Mouse (Mus musculus): ENCODE results near the gene Gm20388.
"Not testable (repeated sequence)": the region's sequence is repeated elsewhere in the genome, so short reads cannot be mapped to it uniquely, and the experiment has no call there.

Gene Gm20388

DNA sequence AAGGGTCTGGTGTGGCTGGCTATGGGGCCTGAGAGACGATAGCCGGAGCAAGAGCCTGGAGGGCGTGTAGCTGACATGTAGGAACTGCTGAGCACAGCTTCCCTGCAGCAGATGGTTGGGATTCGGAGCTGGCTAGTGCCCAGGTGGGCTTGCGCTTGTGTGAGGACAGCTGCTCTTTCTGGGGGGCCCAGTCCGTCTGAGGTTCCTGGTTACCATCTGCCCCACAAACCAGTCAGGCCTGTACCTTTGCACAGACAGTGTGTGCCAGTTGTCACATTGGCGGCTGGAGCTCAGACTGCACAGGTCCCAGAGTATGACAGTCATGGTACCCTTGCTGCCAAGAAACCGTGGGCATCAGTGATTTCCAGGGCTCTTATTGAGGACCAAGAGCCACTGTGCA lies 2397.2 kb downstream of the Gm20388 start:
- no peak for DNase-seq (ENCODE audit: low spot score)

DNA sequence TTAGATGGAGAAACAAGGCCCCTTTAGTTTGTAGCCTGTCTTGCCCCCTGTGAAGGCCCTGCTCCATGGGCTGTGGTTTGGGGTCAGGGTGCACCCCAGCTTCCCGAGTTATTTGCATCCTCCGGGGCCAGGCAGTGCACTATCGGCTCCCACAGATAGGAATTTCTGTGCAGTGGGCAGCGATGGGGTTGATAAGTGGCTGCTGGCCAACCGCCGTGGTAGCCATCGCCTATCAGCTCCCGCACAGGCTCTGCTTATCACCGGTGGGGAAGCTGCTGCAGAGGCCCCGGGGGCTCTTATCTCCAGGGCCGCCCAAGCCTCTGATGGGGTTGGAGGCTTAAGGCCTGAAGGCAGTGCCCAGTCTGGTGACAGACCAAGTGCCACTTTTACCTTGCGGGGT lies 2398.6 kb downstream of the Gm20388 start:
- DNase-seq (ENCODE audit: low spot score): no peak

DNA sequence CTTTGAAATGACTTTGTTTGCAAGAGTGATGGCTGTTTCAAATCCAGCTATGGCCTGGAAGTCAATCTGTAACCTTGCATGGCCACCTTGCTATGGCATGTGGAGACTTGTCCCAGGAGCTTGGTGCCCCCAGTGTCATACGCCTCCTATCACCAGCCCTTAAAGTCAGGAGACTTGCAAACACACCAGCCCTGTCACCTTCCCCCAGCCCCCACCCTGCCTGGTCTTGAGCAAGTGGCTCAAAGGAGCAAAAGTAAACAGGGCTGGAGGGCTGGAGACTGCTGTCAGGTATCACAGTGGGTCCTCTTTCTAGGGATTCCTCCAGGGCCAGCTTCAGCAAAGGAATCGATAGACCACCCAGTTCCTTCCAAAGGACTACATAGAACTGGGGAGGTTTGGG lies 2400.5 kb downstream of the Gm20388 start:
- no peak for DNase-seq (ENCODE audit: low spot score)

DNA sequence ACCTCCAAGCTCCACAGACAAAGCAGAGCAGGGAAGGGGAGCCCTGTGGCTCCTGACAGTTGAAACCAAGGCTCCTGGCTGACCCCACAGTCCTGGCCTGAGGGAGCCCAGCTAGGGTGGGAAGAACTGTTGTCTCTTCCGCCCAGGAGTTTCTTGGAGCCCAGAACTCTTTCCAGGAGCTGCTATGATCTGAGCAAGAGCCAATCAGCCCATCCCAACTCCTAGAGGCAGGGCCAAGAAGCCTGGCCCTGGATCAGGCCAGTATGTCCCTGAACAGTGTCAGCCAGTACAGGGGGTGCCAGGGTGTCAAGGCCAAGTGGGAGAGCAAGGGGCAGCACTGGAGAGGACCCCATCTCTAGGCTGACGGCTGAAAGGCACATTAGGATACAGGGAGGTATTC lies 2401.9 kb downstream of the Gm20388 start:
- no peak for DNase-seq (ENCODE audit: low spot score)

DNA sequence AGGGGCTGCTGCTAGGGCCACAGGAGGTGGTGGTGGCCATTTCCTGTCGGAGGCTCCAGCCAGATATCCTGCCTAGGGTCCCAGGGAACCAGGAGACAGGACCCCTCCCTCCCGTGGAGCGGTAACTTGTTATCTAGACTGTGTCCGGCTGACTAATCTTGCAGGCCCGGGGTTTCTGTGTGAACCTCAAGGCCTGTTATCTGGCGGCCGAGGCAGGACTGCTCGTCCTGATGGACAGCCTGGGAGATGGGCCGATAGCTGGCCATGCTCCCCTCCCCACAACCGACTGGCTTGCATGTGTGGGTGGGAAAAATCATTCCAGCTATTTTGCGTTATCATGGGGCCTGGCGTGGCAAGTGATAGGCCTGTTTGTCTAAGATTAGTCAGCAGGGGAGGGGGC lies 2402.7 kb downstream of the Gm20388 start:
- no peak for DNase-seq (ENCODE audit: low spot score)

DNA sequence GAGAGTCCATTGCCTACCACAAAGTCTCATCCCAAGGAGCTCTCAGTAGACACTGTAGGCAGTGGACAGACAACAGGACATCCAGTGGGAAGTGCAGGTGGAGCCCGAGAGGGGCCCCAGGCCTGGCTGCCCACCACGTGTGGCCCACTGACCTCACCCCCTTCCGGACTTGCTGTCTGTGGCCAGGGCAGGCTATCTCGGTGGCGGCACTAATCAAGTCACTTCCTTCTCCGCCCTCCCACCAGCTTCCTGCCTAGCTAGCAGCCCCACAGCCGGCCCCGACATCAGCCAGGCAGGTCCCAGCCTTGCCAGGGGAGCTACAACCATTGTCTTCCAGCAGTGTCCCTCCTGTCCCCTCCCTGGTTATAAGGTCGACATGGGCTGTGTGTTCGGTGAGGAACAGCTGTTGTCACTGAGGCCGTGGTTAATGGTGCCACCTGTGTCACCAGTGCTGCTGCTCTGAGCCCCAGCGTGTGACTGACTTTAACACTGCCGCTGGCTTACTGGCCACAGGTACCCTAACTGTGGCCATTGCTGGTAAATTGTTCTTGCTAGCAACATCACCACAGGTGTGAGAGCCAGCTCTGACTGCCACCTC lies 2404.4 kb downstream of the Gm20388 start:
- no peak for DNase-seq (ENCODE audit: low spot score)

DNA sequence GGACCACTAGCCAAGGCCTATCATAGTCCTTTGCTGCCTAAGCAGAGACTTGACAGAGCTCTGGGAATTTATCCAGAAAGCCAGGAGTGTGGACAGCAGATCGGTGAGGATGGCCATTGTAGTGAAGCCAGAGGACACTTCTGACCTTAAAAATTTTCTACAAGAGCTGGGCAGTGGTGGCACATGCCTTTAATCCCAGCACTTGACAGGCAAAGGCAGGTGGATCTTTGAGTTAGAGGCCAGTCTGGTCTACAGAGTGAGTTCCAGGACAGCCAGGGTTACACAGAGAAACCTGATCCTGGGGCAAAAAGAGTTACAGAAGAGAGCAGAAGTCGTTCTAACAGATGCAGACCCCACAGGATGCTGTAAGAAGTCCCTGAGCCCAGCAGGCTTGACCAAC lies 2405.8 kb downstream of the Gm20388 start:
- DNase-seq (ENCODE audit: low spot score): no peak

DNA sequence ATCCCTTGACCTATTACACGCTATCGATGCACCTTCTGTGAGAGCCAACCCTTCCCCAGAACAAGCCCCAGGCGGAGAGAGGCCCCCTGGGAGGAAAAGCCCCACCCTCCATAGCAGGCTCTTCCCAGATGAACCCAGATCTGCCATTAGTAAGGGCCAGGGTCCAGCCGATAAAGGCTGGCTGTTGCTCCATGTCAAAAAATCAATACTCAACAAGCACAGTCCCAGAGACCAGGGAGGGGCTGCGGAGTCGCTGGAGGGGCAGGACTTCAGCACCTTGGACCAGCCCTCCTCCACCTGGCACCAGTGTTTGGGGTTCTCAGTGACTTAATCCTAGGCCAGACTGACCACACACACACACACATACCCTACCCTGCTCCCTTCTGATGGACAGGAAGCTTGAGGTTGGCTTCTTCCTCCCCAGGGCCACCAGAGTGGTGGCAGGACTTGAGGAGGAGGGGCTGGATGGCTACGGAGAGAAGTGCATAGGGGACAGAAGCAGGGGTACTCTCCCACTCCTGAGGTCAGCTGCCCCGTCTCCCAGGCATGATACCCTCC lies 2407.4 kb downstream of the Gm20388 start:
- no peak for DNase-seq (ENCODE audit: low spot score)

DNA sequence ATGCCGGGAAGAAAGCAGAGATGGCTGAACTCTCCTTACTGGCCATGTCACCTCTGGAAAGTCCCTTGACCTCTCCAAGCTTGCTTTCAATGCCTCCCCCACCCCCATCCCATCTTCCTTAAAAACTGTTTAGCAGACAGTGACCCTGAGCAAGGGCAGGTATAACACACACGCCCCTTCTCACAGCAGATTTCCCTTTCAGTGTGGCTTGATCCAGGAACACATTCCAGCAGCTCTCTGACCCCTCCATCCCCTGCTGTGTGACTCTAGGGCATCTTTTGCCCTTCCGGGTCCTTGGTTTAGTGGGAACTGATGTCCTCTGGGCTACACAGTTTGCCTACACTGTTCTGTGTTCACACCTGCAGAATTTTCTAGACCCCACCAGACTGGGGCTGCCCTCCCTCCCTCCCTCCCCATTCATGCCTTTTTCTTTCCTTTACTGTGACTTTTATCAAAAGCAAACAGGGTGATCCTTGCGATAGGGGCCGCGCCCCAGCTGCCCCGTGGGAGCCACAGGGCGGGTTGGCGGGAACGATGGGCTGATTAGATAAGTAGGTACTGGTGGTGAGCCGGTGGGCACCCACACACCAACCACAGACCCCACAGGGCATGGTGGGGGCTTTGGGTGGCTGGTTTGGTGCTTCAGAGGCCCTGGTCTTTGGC lies 2408.5 kb downstream of the Gm20388 start:
- DNase-seq (ENCODE audit: low spot score): no peak

DNA sequence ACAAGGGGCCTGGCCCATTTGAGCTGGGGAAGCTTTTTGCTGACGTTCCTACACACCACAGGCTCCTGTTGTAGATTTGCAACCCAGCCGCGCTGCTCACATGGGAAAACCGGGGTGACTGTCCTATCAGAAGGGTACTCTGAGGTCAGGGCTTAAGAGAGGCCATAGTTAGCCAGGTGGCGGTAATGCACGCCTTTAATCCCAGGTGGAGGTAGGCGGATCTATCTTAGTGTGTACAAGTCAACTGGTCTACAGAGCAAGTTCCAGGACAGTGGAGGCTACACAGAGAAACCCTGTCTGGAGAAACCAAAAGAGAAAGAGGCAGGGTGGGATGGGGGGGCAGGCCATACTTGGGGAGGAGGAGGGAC lies 2409.1 kb downstream of the Gm20388 start:
- no peak for DNase-seq (ENCODE audit: low spot score)

DNA sequence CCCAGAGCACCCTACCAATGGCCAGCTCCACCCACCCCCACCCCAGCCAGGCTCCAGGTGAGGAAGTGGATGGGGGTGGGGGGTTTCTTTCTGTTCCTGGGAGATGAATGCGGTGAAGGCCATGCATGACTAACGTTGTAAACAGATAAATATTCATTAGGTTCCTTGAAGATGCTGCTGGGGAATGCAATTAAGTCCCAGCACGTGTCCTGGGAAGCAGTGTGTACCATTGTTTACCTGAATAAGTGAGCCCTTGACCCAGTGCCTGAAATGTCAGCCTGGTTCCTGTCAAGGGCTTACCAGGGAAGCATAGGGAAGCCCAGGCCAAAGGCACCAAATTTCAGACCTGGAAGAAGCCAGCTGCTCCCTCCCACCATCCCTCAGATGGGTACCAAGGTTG lies 2409.9 kb downstream of the Gm20388 start:
- no peak for DNase-seq (ENCODE audit: low spot score)

DNA sequence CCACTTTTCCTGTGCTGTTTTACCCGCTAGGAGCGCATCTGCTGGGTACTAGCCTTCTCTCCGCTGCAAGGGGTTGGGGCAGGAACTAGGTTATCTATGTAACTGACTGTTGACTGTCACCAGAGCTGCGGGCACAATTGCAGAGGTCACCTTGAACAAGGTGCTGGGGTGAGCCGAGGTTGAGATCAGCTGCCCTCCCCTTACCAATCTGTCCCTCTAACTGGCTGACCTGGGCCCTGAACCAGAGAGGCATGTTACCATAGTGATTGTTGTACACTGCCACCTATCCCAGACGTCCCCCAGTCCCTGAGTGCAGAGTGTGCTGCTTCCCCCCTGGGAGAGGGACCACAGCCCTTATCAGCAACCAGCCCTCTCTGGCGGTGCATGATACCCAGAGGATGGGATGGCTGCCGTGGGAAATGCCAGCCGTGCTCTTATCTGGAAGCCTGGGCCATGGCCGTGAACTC lies 2410.8 kb downstream of the Gm20388 start:
- DNase-seq (ENCODE audit: low spot score): no peak

DNA sequence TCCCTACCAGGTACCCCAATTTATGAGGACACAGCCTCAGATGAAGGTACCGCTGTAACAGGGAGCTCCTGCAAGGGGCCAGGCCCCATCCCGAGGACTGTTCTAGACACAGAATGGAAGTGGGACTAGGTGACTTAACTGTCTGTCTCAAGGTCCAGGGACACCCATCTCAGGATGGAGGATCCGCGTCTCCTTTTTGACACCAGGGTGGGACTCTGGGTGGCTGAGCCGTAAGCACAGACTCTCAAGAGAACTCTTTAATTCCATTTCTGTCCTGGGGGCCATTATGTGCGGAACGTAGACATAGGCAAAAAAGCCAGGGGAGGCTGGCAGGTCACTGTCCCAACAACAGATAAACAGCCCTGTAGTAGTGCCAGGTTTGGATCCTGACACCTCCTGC lies 2411.5 kb downstream of the Gm20388 start:
- no peak for DNase-seq (ENCODE audit: low spot score)

DNA sequence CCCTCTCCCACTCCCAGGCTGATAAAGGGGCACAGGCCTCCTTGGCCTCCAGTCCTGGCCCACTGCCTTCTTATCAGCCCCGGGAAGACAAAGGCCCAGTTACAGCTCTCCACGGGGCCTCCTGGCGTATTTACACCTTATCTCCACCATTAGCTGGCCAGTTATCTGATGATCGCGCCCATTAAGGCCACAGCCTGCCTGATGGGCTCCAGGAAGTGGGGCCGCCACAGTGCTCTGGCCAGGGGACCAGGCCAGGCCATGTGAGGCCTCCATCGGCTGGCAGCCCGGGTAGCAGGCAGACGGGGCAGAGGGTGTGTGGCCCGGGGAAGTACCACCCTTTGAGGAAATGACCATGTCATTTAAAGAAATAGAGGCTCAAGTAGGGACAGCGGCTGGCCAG lies 2412.2 kb downstream of the Gm20388 start:
- no peak for DNase-seq (ENCODE audit: low spot score)

DNA sequence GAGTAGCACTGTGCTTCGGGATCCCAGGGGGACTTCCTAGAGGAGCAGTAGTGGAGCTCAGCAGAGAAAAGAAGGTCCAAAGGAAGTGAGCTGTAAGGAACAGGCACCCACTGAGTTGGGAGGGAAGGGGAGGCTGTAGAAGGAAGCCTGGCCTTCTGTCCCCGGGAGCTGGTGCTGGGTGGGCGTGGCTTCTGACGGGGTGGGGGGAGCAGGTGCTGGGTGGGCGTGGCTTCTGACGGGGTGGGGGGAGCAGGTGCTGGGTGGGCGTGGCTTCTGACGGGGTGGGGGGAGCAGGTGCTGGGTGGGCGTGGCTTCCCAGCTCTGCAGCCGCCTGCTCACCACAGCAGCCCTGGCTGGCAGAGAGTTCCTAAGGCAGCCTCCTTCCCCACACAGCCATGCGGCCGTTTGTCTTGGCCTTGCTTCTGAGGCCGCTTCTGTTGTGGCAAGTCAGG lies 2413.3 kb downstream of the Gm20388 start:
- DNase-seq (ENCODE audit: low spot score): not testable (repeated sequence)

DNA sequence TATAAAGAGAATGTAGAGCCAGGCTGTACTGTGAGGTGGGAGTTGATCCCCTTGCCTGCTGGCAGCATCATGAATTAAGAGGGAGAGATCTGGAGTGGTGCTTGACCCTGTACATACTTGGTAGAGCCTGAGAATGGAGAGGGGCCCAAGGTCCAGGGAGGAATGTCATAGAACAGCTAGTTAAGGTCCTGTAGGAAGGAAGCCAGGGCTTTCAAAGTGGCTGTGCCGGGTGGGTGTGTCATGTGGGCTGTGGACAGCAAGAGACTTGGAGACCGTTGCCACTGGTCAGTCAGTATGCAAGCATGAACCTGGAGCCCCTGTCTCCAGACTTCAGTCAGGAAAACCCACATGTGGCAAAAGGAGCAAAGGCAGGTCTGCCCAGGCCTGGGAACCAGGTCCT lies 2414.6 kb downstream of the Gm20388 start:
- DNase-seq (ENCODE audit: low spot score): no peak

DNA sequence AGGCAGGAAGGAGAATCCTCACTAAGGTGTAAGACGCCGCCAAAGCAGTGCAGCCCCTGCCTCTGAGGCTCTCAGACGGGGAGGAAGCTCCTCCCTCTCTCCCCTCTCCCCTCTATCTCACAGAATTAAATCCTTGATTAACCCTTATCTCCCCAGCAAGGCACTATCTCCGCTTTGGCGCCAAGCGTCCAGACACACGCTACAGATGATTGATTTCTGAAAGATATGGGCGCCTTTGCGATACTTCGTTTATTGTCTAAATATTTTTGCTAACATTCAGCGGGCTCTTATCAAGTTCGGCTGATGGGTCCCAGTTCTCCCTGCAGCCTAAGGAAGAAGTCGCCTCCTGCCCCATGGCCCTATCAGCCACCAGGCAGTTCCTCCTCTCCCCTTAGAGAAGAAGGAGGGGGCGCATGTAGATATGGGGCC lies 2415.5 kb downstream of the Gm20388 start:
- DNase-seq (ENCODE audit: low spot score): no peak

DNA sequence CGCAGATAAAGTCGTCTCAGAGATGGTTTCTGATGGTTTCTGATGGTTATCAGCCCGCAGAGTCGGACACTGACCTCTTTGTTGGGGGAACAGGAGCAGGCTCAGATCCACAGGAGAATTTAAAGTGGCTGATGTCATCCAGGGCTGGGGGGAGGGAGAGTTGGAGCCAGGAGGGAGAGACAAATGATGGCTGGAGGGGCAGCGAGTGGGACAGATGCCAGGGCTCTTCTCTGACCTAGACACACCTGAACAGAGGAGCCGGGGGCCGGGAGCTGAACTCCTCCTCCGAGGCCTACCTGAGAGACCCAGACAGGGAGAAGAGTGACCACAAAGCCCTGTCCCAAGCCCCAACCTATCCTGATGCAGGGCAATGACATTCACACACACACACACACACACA lies 2418.4 kb downstream of the Gm20388 start:
- DNase-seq (ENCODE audit: low spot score): no peak

DNA sequence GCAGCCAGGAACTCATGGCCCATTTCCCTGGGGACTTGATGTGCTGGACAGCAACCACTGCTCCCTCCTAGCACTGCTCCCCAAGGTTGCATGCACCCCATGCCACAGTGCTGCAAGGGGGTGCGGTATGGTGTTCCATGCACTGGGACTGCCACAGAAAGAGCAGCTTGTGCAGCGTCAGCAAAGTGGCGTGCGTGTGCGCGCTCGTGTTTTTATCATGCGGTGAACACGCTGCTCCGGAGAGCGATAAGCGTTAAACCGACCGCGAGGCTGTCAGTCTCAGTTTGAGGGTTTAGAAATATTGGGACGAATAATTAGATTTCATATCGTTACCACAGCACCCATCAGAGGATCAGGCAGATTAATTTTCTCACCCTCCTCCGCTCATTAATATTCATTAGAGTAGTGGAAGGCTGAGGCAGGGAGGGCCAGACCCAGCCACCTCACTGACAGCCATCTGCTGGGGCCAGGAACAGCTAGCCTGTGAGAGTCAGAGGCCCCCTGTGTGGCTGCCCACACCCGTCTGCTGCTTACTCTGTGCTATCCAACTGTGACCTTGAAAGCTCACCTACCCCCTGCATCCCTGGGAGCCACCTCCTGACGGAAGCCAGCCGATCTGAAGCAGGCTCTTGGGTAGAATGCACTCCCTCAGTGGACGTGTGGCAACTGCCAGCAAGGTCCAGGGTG lies 2419.1 kb downstream of the Gm20388 start:
- no peak for DNase-seq (ENCODE audit: low spot score)

DNA sequence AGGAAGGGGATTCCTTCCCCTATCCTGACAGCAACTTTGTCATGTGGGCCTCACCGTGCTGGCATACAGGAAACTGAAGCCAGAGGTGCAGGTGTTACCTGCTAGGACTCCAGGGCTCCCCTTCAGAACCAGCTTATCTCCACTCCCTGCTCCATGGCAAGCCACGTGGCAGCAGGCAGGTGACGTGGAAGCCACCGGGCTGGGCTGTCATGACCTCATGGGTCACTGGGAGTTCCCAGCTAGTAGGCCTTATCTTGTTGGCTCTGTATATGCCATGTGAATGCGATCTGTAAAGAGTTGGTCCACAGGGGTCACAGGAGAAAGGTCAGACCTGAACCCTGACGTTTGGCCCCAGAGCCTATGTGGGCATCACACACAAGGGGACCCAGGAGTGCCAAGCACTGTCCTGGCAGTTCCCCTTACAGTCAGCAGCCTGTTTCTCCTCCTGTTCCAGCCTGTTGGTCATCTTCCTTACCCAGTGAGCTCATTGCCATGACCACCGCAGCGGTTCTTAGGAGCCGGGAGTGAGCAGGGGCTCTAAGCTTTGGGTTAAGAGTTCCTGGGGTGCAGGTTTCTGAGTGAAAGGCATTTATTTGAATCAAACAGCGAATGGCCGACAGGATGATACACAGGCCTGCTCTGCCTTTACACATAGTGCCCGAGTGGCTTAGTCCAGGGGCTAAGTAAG lies 2419.9 kb downstream of the Gm20388 start:
- no peak for DNase-seq (ENCODE audit: low spot score)

DNA sequence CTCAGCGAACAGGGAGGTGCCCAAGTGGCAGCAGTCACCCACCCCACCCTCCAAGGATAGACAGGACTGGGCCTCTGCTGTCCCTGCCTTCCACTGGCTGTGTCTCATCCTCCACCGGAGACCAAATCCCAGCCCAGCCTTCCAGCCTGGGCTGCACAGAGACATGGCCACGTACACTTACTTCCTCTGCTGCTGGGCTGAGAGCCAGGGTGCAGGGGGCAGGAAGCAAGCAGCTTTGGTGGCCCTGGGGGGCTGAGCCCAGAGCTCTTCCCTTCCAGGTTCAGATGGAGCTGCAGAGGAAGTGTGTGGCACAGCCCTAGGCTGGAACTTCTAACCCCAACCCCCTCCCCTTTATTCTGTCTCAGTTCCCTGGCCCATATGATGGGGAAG lies 2420.5 kb downstream of the Gm20388 start:
- no peak for DNase-seq (ENCODE audit: low spot score)

DNA sequence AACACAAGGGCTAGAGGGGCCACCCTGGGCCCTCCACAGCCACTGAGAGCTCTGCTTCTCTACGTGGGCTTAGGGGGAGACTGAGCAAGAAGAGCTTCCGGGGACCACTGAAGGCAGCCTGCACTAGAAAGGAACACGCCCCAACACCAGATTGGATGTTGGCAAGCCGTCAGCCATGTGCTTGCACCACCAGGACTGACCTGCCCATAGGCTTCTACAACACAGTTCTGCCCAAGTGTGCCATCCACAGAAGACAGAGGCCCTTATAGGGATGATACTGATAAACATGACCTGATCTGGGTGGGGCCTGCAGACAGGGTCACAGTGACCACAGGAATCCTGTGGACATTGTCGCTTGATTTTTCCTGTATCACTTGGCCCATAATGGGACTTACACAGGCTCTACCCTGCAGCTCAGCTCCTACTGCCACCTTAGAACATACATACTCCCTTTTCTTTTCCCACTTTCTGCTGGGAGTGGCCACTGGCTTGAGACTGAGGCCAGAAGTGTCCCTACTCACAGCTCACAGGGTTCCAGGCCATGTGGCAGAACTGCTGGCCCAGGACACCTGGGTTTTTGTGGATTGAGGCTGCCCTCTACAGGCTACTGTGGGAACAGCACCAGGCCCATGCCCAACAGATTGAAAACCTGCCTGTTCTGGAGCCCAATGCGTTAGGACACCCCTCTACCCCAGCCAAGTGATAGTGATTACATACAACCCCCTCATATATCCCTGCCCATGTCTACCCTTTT lies 2422.3 kb downstream of the Gm20388 start:
- peak; percentile 83 for DNase-seq (ENCODE audit: low spot score)

All from urinary bladder, postnatal 25 days (tissue).